Mouse (Mus musculus): ENCODE data around the gene Chd8.

The Chd8 gene

GRCm38 (mm10) chr14:52198141-52198540 lies 59.4 kb downstream of the Chd8 start:
- peak; percentile 4 for DNase-seq (ENCODE audit: low spot score)

GRCm38 (mm10) chr14:52197156-52197878 lies 60.3 kb downstream of the Chd8 start, which contains the start of gene Supt16:
Gene Supt16, minus strand, starts transcription at chr14:52197416.
- peak; percentile 90 for DNase-seq (ENCODE audit: low spot score)

GRCm38 (mm10) chr14:52196230-52197155 lies 61.1 kb downstream of the Chd8 start:
- DNase-seq (ENCODE audit: low spot score) = peak; percentile 34

- DNase-seq (ENCODE audit: low spot score) = peak; percentile 72
Measured at GRCm38 (mm10) chr14:52195691-52196090, 61.9 kb downstream of the Chd8 start.

DNA sequence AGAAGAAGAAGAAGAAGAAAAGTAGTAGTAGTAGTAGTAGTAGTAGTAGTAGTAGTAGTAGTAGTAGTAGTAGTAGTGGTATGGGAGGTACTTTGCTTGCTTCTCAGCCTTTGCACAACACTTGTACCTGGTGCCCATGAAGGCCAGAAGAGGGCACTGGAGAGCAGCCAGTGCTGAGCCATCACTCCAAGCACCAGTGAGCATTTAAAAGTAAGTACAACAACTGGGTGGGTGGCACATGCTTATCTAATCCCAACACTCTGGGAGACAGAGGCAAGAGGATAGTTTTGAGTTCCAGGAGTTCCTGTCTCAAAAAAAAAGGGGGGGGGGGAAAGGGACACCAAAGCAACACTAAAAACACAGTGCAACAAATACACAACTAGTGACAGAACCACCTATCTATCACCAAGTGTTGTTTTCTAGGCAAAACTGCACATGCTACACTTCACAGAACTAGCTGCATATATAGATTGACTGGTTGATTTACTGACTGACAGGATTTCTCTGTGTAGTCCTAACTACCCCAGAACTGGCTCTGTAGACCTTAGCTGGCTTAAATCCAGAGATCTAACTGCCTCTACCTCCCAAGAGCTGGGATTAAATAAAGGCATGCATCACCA lies 66.7 kb downstream of the Chd8 start:
- peak; percentile 68 for DNase-seq (ENCODE audit: low spot score)

DNA sequence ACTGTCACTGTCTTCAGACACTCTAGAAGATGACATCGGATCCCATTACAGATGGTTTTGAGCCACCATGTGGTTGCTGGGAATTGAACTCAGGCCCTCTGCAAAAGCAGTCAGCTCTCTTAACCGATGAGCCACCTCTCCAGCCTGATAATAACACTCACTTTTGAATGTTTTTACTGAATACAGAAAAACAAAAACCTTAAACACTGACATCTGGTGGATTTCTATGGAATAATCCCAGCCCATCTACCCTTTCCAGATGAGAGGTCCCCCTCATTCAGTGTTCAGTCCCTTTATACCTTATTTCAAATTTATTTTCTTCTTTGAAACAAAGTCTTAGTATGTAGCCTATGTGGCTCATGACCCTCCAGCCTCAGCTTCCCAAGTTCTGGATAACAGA lies 68.1 kb downstream of the Chd8 start:
- peak; percentile 30 for DNase-seq (ENCODE audit: low spot score)

GRCm38 (mm10) chr14:52188788-52189187 lies 68.8 kb downstream of the Chd8 start:
- DNase-seq (ENCODE audit: low spot score) = no peak

DNA sequence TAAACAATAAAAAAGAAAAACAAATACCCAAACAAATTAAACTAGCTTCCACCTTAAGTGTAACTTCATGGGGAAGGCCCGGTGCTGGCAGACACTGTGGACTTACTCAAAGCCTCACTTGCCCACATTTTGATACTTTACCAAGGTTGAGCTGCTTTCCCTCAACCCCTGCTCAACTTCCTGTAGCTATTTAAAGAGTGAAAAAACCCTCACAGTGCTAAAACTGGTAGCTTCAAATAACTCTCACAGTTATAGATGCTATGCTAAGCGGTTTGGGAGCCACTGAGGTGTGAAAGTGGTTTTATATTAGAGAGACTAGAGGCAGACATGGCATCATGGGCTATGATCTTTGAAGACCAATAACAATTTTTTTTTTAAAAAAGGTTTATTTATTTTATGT lies 91.0 kb downstream of the Chd8 start:
- DNase-seq (ENCODE audit: low spot score) = no peak

DNA sequence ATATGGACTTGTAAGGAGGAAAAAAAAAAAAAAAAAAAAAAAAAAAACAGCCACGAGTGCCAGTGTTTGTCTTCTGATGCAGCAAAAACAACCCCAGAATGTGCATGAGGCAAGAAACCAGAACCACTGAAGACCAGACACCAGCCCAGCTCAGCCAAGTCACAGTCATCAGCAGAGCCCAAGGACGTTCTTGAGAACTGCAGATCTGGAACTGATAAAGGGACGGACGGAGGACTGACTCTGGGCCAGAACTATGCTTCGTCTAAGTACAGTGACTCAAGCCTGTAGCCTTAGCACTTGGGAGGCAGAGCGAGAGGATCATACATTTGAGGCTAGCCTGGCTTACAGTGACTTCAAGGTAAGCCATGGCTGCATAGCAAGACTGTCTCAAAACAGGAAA lies 96.7 kb downstream of the Chd8 start:
- DNase-seq (ENCODE audit: low spot score) = no peak

DNA sequence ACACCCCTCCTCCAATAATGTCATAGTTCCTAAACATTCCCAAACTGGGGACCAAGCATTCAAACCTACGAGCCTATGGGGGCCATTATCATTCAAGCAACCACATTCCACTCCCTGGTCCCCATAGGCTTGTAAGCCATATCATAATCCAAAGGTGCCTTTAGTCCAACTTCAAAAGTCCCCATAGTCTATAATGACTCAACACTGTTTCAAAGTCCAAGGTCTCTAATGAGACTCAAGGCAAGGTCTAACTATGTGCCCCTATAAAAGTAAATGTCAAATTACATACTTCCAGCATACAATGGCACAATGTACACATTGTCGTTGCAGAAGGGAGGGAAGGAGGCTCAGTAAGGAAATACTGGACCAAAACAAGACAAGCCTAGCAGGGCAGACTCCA lies 102.6 kb downstream of the Chd8 start:
- no peak for DNase-seq (ENCODE audit: low spot score)

DNA sequence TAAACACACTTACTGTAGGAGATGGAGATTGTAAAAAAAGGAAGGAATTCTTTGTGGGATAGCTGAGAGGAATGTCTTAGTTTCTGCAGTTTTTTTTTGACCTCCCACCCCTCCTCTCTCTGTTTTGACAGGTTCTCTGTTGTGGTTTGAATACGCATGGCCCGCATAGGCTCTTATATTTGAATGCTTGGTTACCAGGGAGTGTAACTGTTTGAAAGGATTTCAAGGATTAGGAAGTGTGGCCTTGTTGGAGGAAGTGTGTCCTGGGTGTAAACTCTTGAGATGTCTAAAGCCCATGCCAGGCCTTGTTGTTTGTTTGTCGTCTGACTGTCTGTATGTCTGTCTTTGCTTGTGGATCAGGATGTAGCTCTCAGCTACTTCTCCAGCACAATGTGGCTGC lies 105.0 kb downstream of the Chd8 start:
- no peak for DNase-seq (ENCODE audit: low spot score)

GRCm38 (mm10) chr14:52152179-52152578 lies 105.4 kb downstream of the Chd8 start:
- no peak for DNase-seq (ENCODE audit: low spot score)

DNA sequence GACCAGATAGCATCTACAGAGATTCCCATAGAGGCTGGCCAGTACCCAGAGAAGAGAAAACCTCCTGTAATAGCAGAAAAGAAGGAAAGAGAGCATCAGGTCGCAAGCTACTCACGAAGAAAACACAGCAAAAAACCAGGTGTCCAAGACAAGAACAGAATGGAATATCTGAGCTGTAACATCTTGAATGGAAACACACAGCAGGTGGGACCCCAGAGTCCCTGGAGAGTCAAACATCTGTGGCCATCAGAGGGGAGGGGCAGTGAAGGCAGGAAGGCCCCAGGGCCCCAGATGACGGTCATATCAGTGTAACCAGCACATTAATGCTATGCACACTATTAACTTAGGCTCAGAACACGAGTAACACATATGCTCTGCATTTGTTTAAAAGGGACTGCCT lies 107.7 kb downstream of the Chd8 start:
- DNase-seq (ENCODE audit: low spot score) = no peak

All from retina, embryonic 14.5 days (tissue).